In the genomic region with DNA sequence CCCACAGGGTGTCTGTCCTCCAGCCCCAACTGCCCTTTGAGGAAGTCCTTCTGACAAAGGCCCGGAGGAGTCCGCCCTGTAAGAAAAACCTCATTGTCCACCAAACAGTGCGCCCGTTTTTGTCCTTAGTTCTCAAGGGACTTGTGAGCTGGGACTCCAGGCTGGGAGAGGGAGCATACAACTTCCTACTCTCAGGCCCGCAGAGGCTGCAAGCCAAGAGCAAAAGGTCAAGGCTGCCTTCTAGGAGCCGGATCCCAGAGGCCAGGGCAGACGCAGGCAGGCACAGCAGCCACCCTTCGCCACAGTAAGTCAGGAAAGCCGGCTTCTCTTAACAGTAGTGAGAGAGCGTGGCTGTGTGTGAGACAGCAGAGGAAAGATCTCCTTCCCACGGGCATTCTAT, we compare ENCODE assay signal across 10 mouse cellular contexts. TPM values are rescaled to one million over a fixed set of nuclear protein-coding genes. Genes with fewer than 3 reads are reported as not detected.
DNase-seq lines count a peak whose midpoint lies in the region; ATAC-seq and TF ChIP-seq lines count a peak whose summit lies in the region.
"Had no signal": no experiment of that assay in that cellular context is flagged by ENCODE, and none has a peak within 500 bp of the region (broad histone marks: within the 10 kb centered on the region; RNA-seq: fewer than 3 reads in every experiment).

No protein-coding gene starts in this region.

- no peak for TF ChIP-seq CTCF in kidney, postnatal 0 days (IDR thresholded peaks at IDR 0.05; ENCODE audit: low read depth)
- no peak for TF ChIP-seq CTCF in heart, postnatal 0 days (IDR thresholded peaks at IDR 0.05; ENCODE audit: low read depth)

- no peak overlapping the region for H3K4me3 ChIP-seq in kidney, postnatal 0 days (replicated peaks; ENCODE audit: low read depth, low read length)
- H3K4me3 ChIP-seq in kidney, embryonic 16.5 days (ENCODE audit: low read length): no peak overlapping the region
- no peak overlapping the region for H3K4me3 ChIP-seq in heart, postnatal 0 days (ENCODE audit: low read depth, low read length)
- H3K4me3 ChIP-seq in liver, embryonic 12.5 days: no peak overlapping the region
- H3K4me3 ChIP-seq: forebrain, embryonic 12.5 days had no signal

- no peaks in the 10 kb centered on the region for H3K27me3 ChIP-seq in kidney, postnatal 0 days (ENCODE audit: insufficient read depth, low read length)
- H3K27me3 ChIP-seq in kidney, embryonic 16.5 days (ENCODE audit: insufficient read depth, low read length): peaks cover 12% of the 10 kb centered on the region
- H3K27me3 ChIP-seq in heart, postnatal 0 days (ENCODE audit: control insufficient read depth, insufficient read depth, low read length): peaks cover 29% of the 10 kb centered on the region
- H3K27me3 ChIP-seq in liver, embryonic 12.5 days (replicated peaks): peaks cover 64% of the 10 kb centered on the region

- H3K9ac ChIP-seq in kidney, postnatal 0 days (ENCODE audit: low read depth, low read length): 0 out of 2 replicates have a peak overlapping the region, but pooled peaks have one; percentile 4
- H3K9ac ChIP-seq in kidney, embryonic 16.5 days (replicated peaks; ENCODE audit: low read length): no peak overlapping the region
- H3K9ac ChIP-seq in heart, postnatal 0 days (replicated peaks; ENCODE audit: low read depth, low read length): no peak overlapping the region
- no peak overlapping the region for H3K9ac ChIP-seq in liver, embryonic 12.5 days
- H3K9ac ChIP-seq: forebrain, embryonic 12.5 days had no signal

- H3K4me2 ChIP-seq in kidney, postnatal 0 days (ENCODE audit: low read length): no peak overlapping the region
- no peak overlapping the region for H3K4me2 ChIP-seq in kidney, embryonic 16.5 days (replicated peaks; ENCODE audit: low read depth, low read length)
- H3K4me2 ChIP-seq in heart, postnatal 0 days (ENCODE audit: low read depth, low read length): no peak overlapping the region
- no peak overlapping the region for H3K4me2 ChIP-seq in liver, embryonic 12.5 days
- H3K4me2 ChIP-seq: forebrain, embryonic 12.5 days had no signal

- no peaks in the 10 kb centered on the region for H3K36me3 ChIP-seq in kidney, postnatal 0 days (ENCODE audit: insufficient read depth, low read length)
- no peaks in the 10 kb centered on the region for H3K36me3 ChIP-seq in kidney, embryonic 16.5 days (ENCODE audit: insufficient read depth, low read length)
- H3K36me3 ChIP-seq in heart, postnatal 0 days (replicated peaks; ENCODE audit: control insufficient read depth, insufficient read depth, low read length): no peaks in the 10 kb centered on the region
- no peaks in the 10 kb centered on the region for H3K36me3 ChIP-seq in liver, embryonic 12.5 days
- H3K36me3 ChIP-seq: forebrain, embryonic 12.5 days had no signal

- H3K4me1 ChIP-seq in kidney, postnatal 0 days (replicated peaks; ENCODE audit: insufficient read depth, low read length): peaks cover 10% of the 10 kb centered on the region; the same call in 1 of the 2 replicates
- peaks cover 8% of the 10 kb centered on the region for H3K4me1 ChIP-seq in kidney, embryonic 16.5 days (ENCODE audit: insufficient read depth, low read length)
- peaks cover 17% of the 10 kb centered on the region; the same call in 1 of the 2 replicates for H3K4me1 ChIP-seq in heart, postnatal 0 days (ENCODE audit: control insufficient read depth, insufficient read depth)
- H3K4me1 ChIP-seq in liver, embryonic 12.5 days: peaks cover 16% of the 10 kb centered on the region; the same call in 1 of the 2 replicates

- no peak for DNase-seq in kidney, postnatal 0 days (ENCODE audit: low spot score)
- peak; percentile 38 for DNase-seq in R1 (ENCODE audit: low read depth, low spot score)
- DNase-seq in brain, adult 2 months (ENCODE audit: low read depth, low spot score): peak; percentile 13
- no peak for DNase-seq in heart, postnatal 0 days (ENCODE audit: low spot score)
- no peak for DNase-seq in cerebellum, adult 11-12 months

- ATAC-seq in kidney, postnatal 0 days (replicated peaks; ENCODE audit: low FRiP score, low read depth): no peak
- no peak for ATAC-seq in kidney, embryonic 16.5 days (ENCODE audit: low FRiP score, low TSS enrichment)
- no peak for ATAC-seq in heart, postnatal 0 days (ENCODE audit: insufficient read depth, low read depth)
- no peak for ATAC-seq in frontal cortex, adult (ENCODE audit: low TSS enrichment)
- no peak for ATAC-seq in liver, embryonic 12.5 days
- ATAC-seq: CD4-positive, CD25-positive, alpha-beta regulatory T cell, adult 4 months had no signal

- TF ChIP-seq EP300 in heart, postnatal 0 days (IDR thresholded peaks at IDR 0.05; ENCODE audit: low read depth): no peak

- 42% methylated on average over 11 of the region's 11 CpGs for WGBS in kidney, postnatal 0 days
- WGBS in kidney, embryonic 16.5 days: 35% methylated on average over 11 of the region's 11 CpGs
- WGBS in heart, postnatal 0 days: 34% methylated on average over 11 of the region's 11 CpGs
- WGBS in liver, embryonic 12.5 days (ENCODE audit: insufficient replicate concordance): 30% methylated on average over 11 of the region's 11 CpGs

- H3K9me3 ChIP-seq in kidney, postnatal 0 days (replicated peaks; ENCODE audit: low read length): 0 out of 2 replicates have a peak, but pooled peaks cover 2% of the 10 kb centered on the region
- no peaks in the 10 kb centered on the region for H3K9me3 ChIP-seq in kidney, embryonic 16.5 days (ENCODE audit: low read length)
- H3K9me3 ChIP-seq in heart, postnatal 0 days (replicated peaks; ENCODE audit: control insufficient read depth, low read length): no peaks in the 10 kb centered on the region; the same call in 1 of the 2 replicates
- no peaks in the 10 kb centered on the region for H3K9me3 ChIP-seq in liver, embryonic 12.5 days (replicated peaks)
- H3K9me3 ChIP-seq: forebrain, embryonic 12.5 days had no signal

- no peak overlapping the region for H3K27ac ChIP-seq in kidney, postnatal 0 days
- no peak overlapping the region for H3K27ac ChIP-seq in kidney, embryonic 16.5 days (ENCODE audit: low read length)
- peak overlapping the region; percentile 53 for H3K27ac ChIP-seq in heart, postnatal 0 days (ENCODE audit: low read depth)
- H3K27ac ChIP-seq in liver, embryonic 12.5 days: no peak overlapping the region
- H3K27ac ChIP-seq: forebrain, embryonic 12.5 days had no signal

RNA-seq across cellular contexts. Expression of a gene that starts 4.1 kb away (rescaled TPM):
- 34.3 and 37.5 TPM in 2 replicates for polyA plus RNA-seq in kidney, postnatal 0 days (2015; fragmentation: Nextera tagmentation; extraction: Ambion mirVana)
- polyA plus RNA-seq in kidney, embryonic 16.5 days (2015; fragmentation: Nextera tagmentation; extraction: Ambion mirVana): 19.2 and 19.3 TPM in 2 replicates
- 1.9 and 2.4 TPM in 2 replicates for total RNA-seq in heart, postnatal 0 days (2014; rRNA removed; ENCODE audit: low replicate concordance)
- polyA plus RNA-seq in heart, postnatal 0 days (2015; fragmentation: Nextera tagmentation; extraction: Ambion mirVana): 2.2 and 2.3 TPM in 2 replicates
- polyA plus RNA-seq in liver, embryonic 12.5 days (2016; fragmentation: Nextera tagmentation; extraction: Ambion mirVana): 5.1 and 6.5 TPM in 2 replicates

Comparison
In these comparisons a context has a peak if more than half of its experiments do, and no peak if none do; other contexts are left out.
1. DNase-seq: peak in R1 (single experiment) and brain, adult 2 months (single experiment); none in kidney, postnatal 0 days (single experiment), heart, postnatal 0 days (single experiment) and cerebellum, adult 11-12 months (single experiment).